Mouse (Mus musculus) layer of hippocampus, postnatal 25 days (tissue): ENCODE measurements around the gene Krtap4-9. TPM values are rescaled to one million over a fixed set of nuclear protein-coding genes. Genes with fewer than 3 reads are reported as not detected.
"Not testable (repeated sequence)": the region's sequence is repeated elsewhere in the genome, so short reads cannot be mapped to it uniquely, and the experiment has no call there.

Experiments
- DNase-seq, 2 experiments: peaks; one replicate each; pipeline ENCODE4 v3.0.0; 2022; ENCODE audit warnings: mixed read lengths in 2 of 2, low spot score in 1 of 2; ENCODE audit errors: extremely low spot score in 1 of 2
- total RNA-seq, 2 experiments: library from RNA; stranded (reverse); gene quantifications; 2 replicates each; pipeline ENCODE4 v1.2.3; 2021

The Krtap4-9 gene
- not detected for total RNA-seq

GRCm38 (mm10) chr11:99784900-99785299, at the start of gene Krtap4-9:
TSS of gene Krtap4-9 (plus strand) at chr11:99785200.
- DNase-seq, result not testable (repeated sequence)

- no peak for DNase-seq
Measured at GRCm38 (mm10) chr11:99743985-99744384, 41.0 kb upstream of the Krtap4-9 start.

- no peak for DNase-seq
Measured at GRCm38 (mm10) chr11:99758877-99759276, 26.1 kb upstream of the Krtap4-9 start.

- DNase-seq, result no peak
Measured at GRCm38 (mm10) chr11:99768410-99768809, 16.6 kb upstream of the Krtap4-9 start.

GRCm38 (mm10) chr11:99772813-99773212, 12.2 kb upstream of the Krtap4-9 start, which contains the start of gene Gm11595:
TSS of gene Gm11595 (minus strand) at chr11:99772913.
- not testable (repeated sequence) for DNase-seq

GRCm38 (mm10) chr11:99778401-99778800, 6.6 kb upstream of the Krtap4-9 start:
- DNase-seq, result no peak

- no peak for DNase-seq
Measured at GRCm38 (mm10) chr11:99780604-99781003, 4.4 kb upstream of the Krtap4-9 start, which contains the start of gene Krtap4-8. TSS of gene Krtap4-8 (minus strand) at chr11:99780704.

GRCm38 (mm10) chr11:99793367-99793766, 8.4 kb downstream of the Krtap4-9 start, which contains the start of gene Gm11596:
TSS of gene Gm11596 (minus strand) at chr11:99793467.
- DNase-seq, result no peak

GRCm38 (mm10) chr11:99798832-99799231, 13.8 kb downstream of the Krtap4-9 start, which contains the start of gene Gm11569:
TSS of gene Gm11569 (minus strand) at chr11:99798932.
- DNase-seq, result not testable (repeated sequence)

- not testable (repeated sequence) for DNase-seq
Measured at GRCm38 (mm10) chr11:99804346-99804745, 19.3 kb downstream of the Krtap4-9 start, which contains the start of gene Gm11554. TSS of gene Gm11554 (minus strand) at chr11:99804446.

- not testable (repeated sequence) for DNase-seq
Measured at GRCm38 (mm10) chr11:99809792-99810191, 24.8 kb downstream of the Krtap4-9 start, which contains the start of gene Krtap4-13. TSS of gene Krtap4-13 (minus strand) at chr11:99809892.

GRCm38 (mm10) chr11:99815566-99815965, 30.6 kb downstream of the Krtap4-9 start, which contains the start of gene Gm11564:
TSS of gene Gm11564 (minus strand) at chr11:99815666.
- not testable (repeated sequence) for DNase-seq

Other genes with a start within 250 kb of the Krtap4-9 start
- not detected for gene Krt40, start 242.0 kb upstream of the Krtap4-9 start, total RNA-seq
- not detected for gene Krtap3-3, start 234.3 kb upstream of the Krtap4-9 start, total RNA-seq
- gene Krtap3-2, start 228.3 kb upstream of the Krtap4-9 start, total RNA-seq, result not detected
- not detected for gene Gm11939, start 225.7 kb upstream of the Krtap4-9 start, total RNA-seq
- gene Krtap3-1, start 218.6 kb upstream of the Krtap4-9 start, total RNA-seq, result not detected
- gene Krtap1-5, start 204.2 kb upstream of the Krtap4-9 start, total RNA-seq, result not detected
- not detected for gene Krtap1-4, start 201.5 kb upstream of the Krtap4-9 start, total RNA-seq
- gene Krtap1-3, start 193.9 kb upstream of the Krtap4-9 start, total RNA-seq, result not detected
- gene Krtap9-3, start 187.1 kb upstream of the Krtap4-9 start, total RNA-seq, result not detected
- not detected for gene Gm11938, start 181.9 kb upstream of the Krtap4-9 start, total RNA-seq
- gene Gm11937, start 175.0 kb upstream of the Krtap4-9 start, total RNA-seq, result not detected
- not detected for gene Krtap2-4, start 170.4 kb upstream of the Krtap4-9 start, total RNA-seq
- gene Gm11562, start 164.8 kb upstream of the Krtap4-9 start, total RNA-seq, result not detected
- gene Krtap4-1, start 157.0 kb upstream of the Krtap4-9 start, total RNA-seq, result not detected
- not detected for gene Krtap4-2, start 150.1 kb upstream of the Krtap4-9 start, total RNA-seq
- gene Krtap4-7, start 141.1 kb upstream of the Krtap4-9 start, total RNA-seq, result not detected
- not detected for gene Gm11555, start 135.0 kb upstream of the Krtap4-9 start, total RNA-seq
- gene Gm11563, start 126.2 kb upstream of the Krtap4-9 start, total RNA-seq, result not detected
- not detected for gene Krtap4-6, start 119.2 kb upstream of the Krtap4-9 start, total RNA-seq
- gene Gm14190, start 94.5 kb upstream of the Krtap4-9 start, total RNA-seq, result not detected
- gene Gm14180, start 50.9 kb upstream of the Krtap4-9 start, total RNA-seq, result not detected
- gene Gm11595, start 12.3 kb upstream of the Krtap4-9 start, total RNA-seq, result not detected
- not detected for gene Krtap4-8, start 4.5 kb upstream of the Krtap4-9 start, total RNA-seq
- not detected for gene Gm11596, start 8.3 kb downstream of the Krtap4-9 start, total RNA-seq
- gene Gm11569, start 13.7 kb downstream of the Krtap4-9 start, total RNA-seq, result not detected
- not detected for gene Gm11554, start 19.2 kb downstream of the Krtap4-9 start, total RNA-seq
- gene Krtap4-13, start 24.7 kb downstream of the Krtap4-9 start, total RNA-seq, result not detected
- gene Gm11564, start 30.5 kb downstream of the Krtap4-9 start, total RNA-seq, result not detected
- not detected for gene 2300003K06Rik, start 52.9 kb downstream of the Krtap4-9 start, total RNA-seq
- gene Krtap4-16, start 66.4 kb downstream of the Krtap4-9 start, total RNA-seq, result not detected
- gene Gm11568, start 72.7 kb downstream of the Krtap4-9 start, total RNA-seq, result not detected
- not detected for gene Gm11559, start 79.3 kb downstream of the Krtap4-9 start, total RNA-seq
- gene Krtap9-1, start 88.2 kb downstream of the Krtap4-9 start, total RNA-seq, result not detected
- gene Gm11567, start 94.0 kb downstream of the Krtap4-9 start, total RNA-seq, result not detected
- gene Krtap31-1, start 122.7 kb downstream of the Krtap4-9 start, total RNA-seq, result not detected
- not detected for gene Gm11565, start 129.6 kb downstream of the Krtap4-9 start, total RNA-seq
- not detected for gene Krtap31-2, start 151.1 kb downstream of the Krtap4-9 start, total RNA-seq
- gene Krtap9-5, start 163.3 kb downstream of the Krtap4-9 start, total RNA-seq, result not detected
- not detected for gene Krtap29-1, start 193.9 kb downstream of the Krtap4-9 start, total RNA-seq
- gene Krtap16-1, start 201.4 kb downstream of the Krtap4-9 start, total RNA-seq, result not detected
- gene Krtap17-1, start 208.8 kb downstream of the Krtap4-9 start, total RNA-seq, result not detected
- not detected for gene Krt33a, start 231.0 kb downstream of the Krtap4-9 start, total RNA-seq
- gene Krt33b, start 244.7 kb downstream of the Krtap4-9 start, total RNA-seq, result not detected